Mouse (Mus musculus) E14TG2a.4 (cell line): ENCODE data around the gene Gm10964.

Experiments used
- CTCF ChIP-seq: conservative IDR thresholded peaks from 2 replicates; pipeline ENCODE4 v1.5.1; 2014; ENCODE audit warnings: low read length
- NANOG ChIP-seq: IDR thresholded peaks from 2 replicates; pipeline ENCODE4 v1.6.1; 2014; ENCODE audit warnings: borderline replicate concordance, low read length, mixed read lengths
- POU5F1 ChIP-seq: IDR thresholded peaks from 2 replicates; pipeline ENCODE4 v1.6.1; 2014; ENCODE audit warnings: low read length, borderline replicate concordance

DNA sequence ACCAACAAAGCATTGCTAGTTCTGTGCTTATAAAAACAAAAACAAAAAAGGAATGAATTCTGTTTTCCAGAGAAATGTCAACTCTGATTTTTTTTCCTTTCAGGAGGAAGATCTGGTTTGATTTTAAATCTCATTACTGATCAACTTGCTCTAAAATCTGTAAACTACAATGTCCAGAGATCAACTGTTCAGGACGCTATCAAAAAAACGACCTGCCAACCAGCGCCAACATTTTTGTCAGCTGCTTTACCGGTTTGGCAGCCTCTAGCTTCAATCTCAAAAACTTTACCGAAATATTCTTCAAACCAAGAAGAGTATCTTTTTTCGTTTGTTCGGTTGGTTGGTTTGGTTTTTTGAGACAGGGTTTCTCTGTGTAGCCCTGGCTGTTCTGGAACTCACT is 49.9 kb downstream of the Gm10964 start:
- TF ChIP-seq CTCF: no peak
- no peak for TF ChIP-seq NANOG
- no peak for TF ChIP-seq POU5F1
